Mouse (Mus musculus) midbrain, embryonic 16.5 days (tissue): Measurements from ENCODE around the gene Cd9. TPM values are rescaled to one million over a fixed set of nuclear protein-coding genes. Genes with fewer than 3 reads are reported as not detected.

Experiments
- ATAC-seq: fragments of 200-750 bp; cut with Nextera tagmentation; 2 replicates; pipeline ENCODE4 v1.8.0; 2017; ENCODE audit warnings: moderate TSS enrichment
- H3K27ac ChIP-seq: fragments of 300-500 bp; sonication (generic); 2 replicates; pipeline ENCODE4 v1.5.1; 2014; ENCODE audit warnings: mild to moderate bottlenecking, low read length, mixed read lengths
- H3K27me3 ChIP-seq: fragments of 300-500 bp; sonication (generic); 2 replicates; pipeline ENCODE4 v1.6.1; 2014; ENCODE audit warnings: low read depth, low read length, mixed read lengths; ENCODE audit not compliant: control insufficient read depth, insufficient read depth
- H3K36me3 ChIP-seq: fragments of 300-500 bp; sonication (generic); 2 replicates; pipeline ENCODE4 v1.6.1; 2014; ENCODE audit warnings: mild to moderate bottlenecking, low read length, moderate library complexity, mixed read lengths; ENCODE audit not compliant: control insufficient read depth, insufficient read depth
- H3K4me1 ChIP-seq: fragments of 300-500 bp; sonication (generic); 2 replicates; pipeline ENCODE4 v1.6.1; 2014; ENCODE audit warnings: mild to moderate bottlenecking, low read length, mixed read lengths; ENCODE audit not compliant: control insufficient read depth, insufficient read depth
- H3K4me2 ChIP-seq: fragments of 300-500 bp; sonication (generic); 2 replicates; pipeline ENCODE4 v1.6.1; 2014; ENCODE audit warnings: mild to moderate bottlenecking, low read length, mixed read lengths
- H3K4me3 ChIP-seq: fragments of 300-500 bp; sonication (generic); 2 replicates; pipeline ENCODE4 v1.5.1; 2014; ENCODE audit warnings: low read depth, mild to moderate bottlenecking, low read length, moderate library complexity, mixed read lengths
- H3K9ac ChIP-seq: fragments of 300-500 bp; sonication (generic); 2 replicates; pipeline ENCODE4 v1.6.1; 2014; ENCODE audit warnings: low read depth, low read length, mixed read lengths
- H3K9me3 ChIP-seq: fragments of 300-500 bp; sonication (generic); replicated peaks from 2 replicates; pipeline ENCODE4 v1.6.1; 2014; ENCODE audit warnings: mild to moderate bottlenecking, low read length, mixed read lengths; ENCODE audit not compliant: control insufficient read depth, poor library complexity, severe bottlenecking
- WGBS: fragments of 180-500 bp; shearing (Covaris S2); extraction: QIAGEN DNeasy Blood & Tissue Kit; methylation state at CpG from one replicate; pipeline ENCODE4 v1.1.7; 2014; 5-methylcytosine and 5-hydroxymethylcytosine counted together
- polyA plus RNA-seq: library from polyadenylated mRNA; unstranded; fragments of >200 nt; fragmentation: Nextera tagmentation; extraction: Ambion mirVana; gene quantifications from 2 replicates; pipeline ENCODE4 v1.2.1, GENCODE M21; 2015

Gene Cd9
- polyA plus RNA-seq, 1 experiment from 2014 or later, result 88.0 TPM

- Histone ChIP-seq H3K4me1 (no peaks in the 10 kb centered on the region), H3K27me3 (no peaks in the 10 kb centered on the region), H3K9me3 (no peaks in the 10 kb centered on the region), H3K27ac (no peak overlapping the region), H3K4me2 (no peak overlapping the region), H3K36me3 (no peaks in the 10 kb centered on the region), H3K9ac (no peak overlapping the region), H3K4me3 (no peak overlapping the region)
- ATAC-seq, result no peak
- 90% methylated on average over 4 of the region's 4 CpGs for WGBS
Observed at GRCm38 (mm10) chr6:125506427-125506826, 11.8 kb upstream of the Cd9 start.

DNA sequence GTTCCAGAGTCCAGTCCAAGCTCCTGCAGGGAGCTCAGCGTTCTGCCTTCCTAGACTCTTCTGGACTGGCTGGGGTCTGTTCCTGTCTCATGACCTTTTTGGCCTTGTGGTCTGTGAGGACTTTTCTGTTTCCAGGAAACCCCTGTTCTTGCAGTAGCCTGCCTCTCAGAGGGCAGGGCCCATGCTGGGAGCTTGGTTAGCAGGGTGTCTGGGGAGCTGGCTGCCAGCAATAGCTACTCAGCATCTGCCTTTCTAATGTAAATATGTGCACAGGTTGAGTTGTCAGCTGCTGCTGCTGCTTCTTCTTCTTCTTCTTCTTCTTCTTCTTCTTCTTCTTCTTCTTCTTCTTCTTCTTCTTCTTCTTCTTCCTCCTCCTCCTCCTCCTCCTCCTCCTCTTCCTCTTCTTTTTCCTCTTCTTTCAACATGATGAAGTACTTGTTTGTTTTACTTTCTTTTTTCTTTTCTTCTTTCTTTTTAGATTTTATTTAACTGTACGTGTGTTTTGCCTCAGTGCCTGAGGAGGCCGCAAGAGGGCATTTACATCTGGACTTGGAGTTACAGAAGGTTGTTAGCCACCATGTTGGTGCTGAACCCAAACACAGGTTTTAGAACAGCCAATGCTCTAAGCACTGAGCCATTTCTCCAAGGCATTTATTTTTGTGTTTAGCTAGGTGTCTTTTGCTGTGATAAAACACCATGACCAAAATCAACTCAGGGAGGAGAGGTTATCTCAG is 10.2 kb upstream of the Cd9 start:
- 47% methylated on average over 3 of the region's 3 CpGs for WGBS
- no peak overlapping the region for H3K4me2 ChIP-seq
- no peak overlapping the region for H3K4me3 ChIP-seq
- no peaks in the 10 kb centered on the region for H3K9me3 ChIP-seq
- H3K27me3 ChIP-seq, result no peaks in the 10 kb centered on the region
- H3K9ac ChIP-seq, result no peak overlapping the region
- H3K4me1 ChIP-seq, result no peaks in the 10 kb centered on the region
- no peaks in the 10 kb centered on the region for H3K36me3 ChIP-seq
- H3K27ac ChIP-seq, result no peak overlapping the region
- ATAC-seq, result no peak

DNA sequence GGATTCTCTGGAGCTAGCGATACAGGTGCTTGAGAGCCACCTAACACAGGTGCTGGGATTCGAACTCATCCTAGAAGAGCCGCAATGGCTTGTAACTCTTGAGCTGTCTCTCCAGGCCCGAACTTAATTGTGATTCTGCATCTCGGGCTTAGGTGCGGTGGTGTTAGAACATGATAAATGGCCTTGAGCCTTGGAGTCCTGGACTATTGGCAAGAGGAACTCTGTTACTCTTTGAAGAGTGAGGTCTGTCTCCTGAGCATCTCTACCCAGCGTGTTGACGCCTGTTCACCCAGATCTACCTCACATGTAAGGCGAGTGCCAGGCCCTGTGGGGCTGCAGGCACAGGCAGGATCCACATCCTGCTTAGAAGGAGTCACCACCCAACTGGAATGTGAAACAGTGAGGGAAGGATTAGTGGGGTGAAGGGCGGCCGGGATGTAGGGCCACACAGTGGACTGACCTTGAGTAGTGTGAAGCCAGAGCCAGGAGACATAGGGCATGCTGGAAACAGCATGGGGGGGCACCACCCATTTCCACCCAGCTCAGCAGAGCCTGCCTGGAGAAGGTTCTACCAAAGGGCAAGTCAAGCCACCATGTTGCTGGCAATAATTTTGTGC is 8.7 kb upstream of the Cd9 start:
- 92% methylated on average over 11 of the region's 11 CpGs for WGBS
- H3K36me3 ChIP-seq, result no peaks in the 10 kb centered on the region
- H3K9ac ChIP-seq, result no peak overlapping the region
- no peaks in the 10 kb centered on the region for H3K27me3 ChIP-seq
- no peak overlapping the region for H3K27ac ChIP-seq
- no peaks in the 10 kb centered on the region for H3K9me3 ChIP-seq
- no peak overlapping the region for H3K4me2 ChIP-seq
- H3K4me1 ChIP-seq, result no peaks in the 10 kb centered on the region
- no peak overlapping the region for H3K4me3 ChIP-seq
- no peak for ATAC-seq

DNA sequence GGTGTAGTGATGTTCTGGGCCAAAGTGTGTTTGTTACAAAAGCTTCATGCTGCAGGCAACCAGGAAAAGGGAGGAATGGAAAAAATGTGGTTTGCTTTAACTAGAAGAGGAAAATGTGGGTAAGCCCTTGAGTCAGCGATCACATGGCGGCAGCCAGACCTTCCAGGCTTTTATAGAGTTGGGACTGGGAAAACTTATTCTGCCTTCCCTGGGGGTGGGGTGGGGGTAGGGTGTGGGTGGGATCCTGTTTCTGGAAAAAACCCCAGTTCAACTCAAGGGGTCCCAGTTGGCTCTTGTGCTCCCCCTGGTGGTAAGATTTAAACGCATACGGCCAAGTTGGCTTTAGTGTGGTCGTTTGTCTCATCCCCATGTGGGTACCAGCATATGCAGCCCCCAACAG is 3.5 kb upstream of the Cd9 start:
- Histone ChIP-seq H3K4me2 (no peak overlapping the region), H3K9ac (no peak overlapping the region), H3K4me1 (peaks cover 5% of the 10 kb centered on the region; the same call in 1 of the 2 replicates), H3K27ac (no peak overlapping the region), H3K36me3 (no peaks in the 10 kb centered on the region), H3K9me3 (no peaks in the 10 kb centered on the region), H3K4me3 (no peak overlapping the region), H3K27me3 (peaks cover 8% of the 10 kb centered on the region)
- ATAC-seq, result no peak
- WGBS, result 43% methylated on average over 5 of the region's 5 CpGs

- WGBS, result 89% methylated on average over 12 of the region's 12 CpGs
Observed at GRCm38 (mm10) chr6:125496417-125496816, 1.8 kb upstream of the Cd9 start.

DNA sequence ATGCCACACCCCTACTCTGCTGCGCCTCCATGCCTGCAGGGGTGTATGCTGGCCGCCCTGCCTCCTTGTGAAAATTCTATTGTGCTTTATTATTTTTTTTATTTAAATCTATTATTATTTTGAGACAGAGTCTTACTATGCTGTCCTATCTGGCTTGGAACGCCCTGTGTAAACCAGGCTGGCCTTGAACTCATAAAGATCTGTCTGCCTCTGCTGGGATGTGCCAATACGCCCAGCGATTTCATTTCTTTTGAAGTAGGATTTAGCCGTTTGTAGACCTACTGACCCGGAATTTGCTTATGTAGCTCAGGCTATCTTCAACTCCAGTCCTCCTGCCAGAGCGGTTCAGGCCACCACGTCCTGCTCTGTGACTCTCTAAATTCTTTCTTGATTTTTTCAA is 770 bp upstream of the Cd9 start:
- ATAC-seq, result no peak
- Histone ChIP-seq H3K36me3 (no peaks in the 10 kb centered on the region), H3K4me1 (peaks cover 5% of the 10 kb centered on the region; the same call in 1 of the 2 replicates), H3K27me3 (peaks cover 9% of the 10 kb centered on the region), H3K9me3 (no peaks in the 10 kb centered on the region), H3K27ac (no peak overlapping the region), H3K4me2 (no peak overlapping the region), H3K9ac (no peak overlapping the region), H3K4me3 (no peak overlapping the region)
- 69% methylated on average over 9 of the region's 9 CpGs for WGBS

More at GRCm38 (mm10) chr6:125496417-125496816, 1.8 kb upstream of the Cd9 start:
- Histone ChIP-seq H3K36me3 (no peaks in the 10 kb centered on the region), H3K27ac (no peak overlapping the region), H3K4me1 (peaks cover 5% of the 10 kb centered on the region; the same call in 1 of the 2 replicates), H3K9ac (no peak overlapping the region), H3K4me2 (no peak overlapping the region), H3K27me3 (peaks cover 9% of the 10 kb centered on the region), H3K9me3 (no peaks in the 10 kb centered on the region), H3K4me3 (no peak overlapping the region)
- ATAC-seq, result no peak

DNA sequence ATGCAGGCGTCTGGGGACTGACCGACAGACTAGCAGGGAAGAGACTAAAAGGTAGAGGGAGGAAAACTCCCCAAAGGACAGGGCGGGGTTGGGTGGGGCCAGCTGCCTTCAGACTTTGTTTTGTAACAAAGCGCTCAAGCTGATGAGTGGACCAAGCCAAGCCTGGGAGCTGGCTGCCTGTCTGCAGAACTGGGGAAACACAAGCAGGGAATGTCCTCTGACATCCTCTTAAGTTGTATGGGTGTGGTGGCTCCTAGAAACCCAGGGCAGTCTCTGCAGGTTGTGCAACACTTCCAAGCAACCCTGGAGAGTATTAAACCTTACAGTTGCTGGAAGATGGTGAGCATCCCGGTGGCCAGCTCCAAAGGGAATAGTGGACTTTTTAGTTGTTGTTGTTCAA is 1.4 kb downstream of the Cd9 start:
- Histone ChIP-seq H3K4me3 (peak overlapping the region; percentile 62), H3K9ac (no peak overlapping the region), H3K27me3 (peaks cover 9% of the 10 kb centered on the region), H3K27ac (no peak overlapping the region), H3K9me3 (no peaks in the 10 kb centered on the region), H3K36me3 (no peaks in the 10 kb centered on the region), H3K4me1 (peaks cover 5% of the 10 kb centered on the region; the same call in 1 of the 2 replicates), H3K4me2 (peak overlapping the region; percentile 98)
- no peak for ATAC-seq
- 59% methylated on average over 5 of the region's 5 CpGs for WGBS

GRCm38 (mm10) chr6:125492664-125493063 is 1.9 kb downstream of the Cd9 start:
- Histone ChIP-seq H3K4me3 (no peak overlapping the region), H3K27ac (no peak overlapping the region), H3K4me2 (peak overlapping the region; percentile 98; the same call in 1 of the 2 replicates), H3K27me3 (peaks cover 9% of the 10 kb centered on the region), H3K9ac (no peak overlapping the region), H3K36me3 (no peaks in the 10 kb centered on the region), H3K9me3 (no peaks in the 10 kb centered on the region), H3K4me1 (peaks cover 5% of the 10 kb centered on the region; the same call in 1 of the 2 replicates)
- 88% methylated on average over 6 of the region's 6 CpGs for WGBS
- no peak for ATAC-seq

DNA sequence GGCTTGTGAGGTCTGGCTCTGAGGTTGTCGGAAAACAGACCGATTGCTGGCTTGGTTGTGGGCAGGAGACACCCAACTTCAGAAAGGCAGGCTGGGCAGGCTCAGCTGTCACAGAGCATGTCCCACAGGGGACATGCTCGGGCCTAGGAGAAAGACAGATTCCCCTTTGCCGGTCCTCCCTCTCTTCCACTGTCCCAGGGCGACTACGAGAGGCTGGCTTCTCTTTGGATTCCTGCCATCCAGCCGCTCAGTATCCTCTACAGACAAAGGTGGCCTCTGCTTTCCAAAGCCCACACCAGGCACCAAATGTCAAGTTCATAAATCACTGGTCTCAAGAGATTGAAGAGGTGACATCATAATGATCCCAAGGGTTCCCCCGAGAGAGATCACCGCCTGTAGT is 2.6 kb downstream of the Cd9 start:
- H3K4me1 ChIP-seq, result peaks cover 5% of the 10 kb centered on the region; the same call in 1 of the 2 replicates
- no peak for ATAC-seq
- no peak overlapping the region for H3K27ac ChIP-seq
- H3K27me3 ChIP-seq, result peaks cover 9% of the 10 kb centered on the region
- H3K9me3 ChIP-seq, result no peaks in the 10 kb centered on the region
- no peak overlapping the region for H3K9ac ChIP-seq
- no peak overlapping the region for H3K4me3 ChIP-seq
- H3K4me2 ChIP-seq, result peak overlapping the region; percentile 98; the same call in 1 of the 2 replicates
- no peaks in the 10 kb centered on the region for H3K36me3 ChIP-seq
- WGBS, result 77% methylated on average over 9 of the region's 9 CpGs
